Mouse (Mus musculus) intestine, embryonic 14.5 days (tissue): ENCODE data around the gene Plch1. TPM values are rescaled to one million over a fixed set of nuclear protein-coding genes. Genes with fewer than 3 reads are reported as not detected.

Experiments
- ATAC-seq: fragments of 200-750 bp; cut with Nextera tagmentation; replicated peaks from 2 replicates; pipeline ENCODE4 v1.8.0; 2017; ENCODE audit warnings: low read depth, moderate number of reproducible peaks, moderate TSS enrichment, moderate library complexity; ENCODE audit not compliant: low FRiP score, low TSS enrichment
- DNase-seq: peaks from one replicate; pipeline ENCODE4 v3.0.0-alpha.2; 2018; ENCODE audit warnings: low spot score
- H3K27ac ChIP-seq: fragments of 300-500 bp; sonication (generic); 2 replicates; pipeline ENCODE4 v1.5.1; 2014; ENCODE audit warnings: low read depth, mild to moderate bottlenecking, control low read depth
- H3K27me3 ChIP-seq: fragments of 300-500 bp; sonication (generic); replicated peaks from 2 replicates; pipeline ENCODE4 v1.6.1; 2014; ENCODE audit warnings: low read length, control low read depth; ENCODE audit not compliant: control insufficient read depth, insufficient read depth
- H3K36me3 ChIP-seq: fragments of 300-500 bp; sonication (generic); 2 replicates; pipeline ENCODE4 v1.6.1; 2014; ENCODE audit warnings: low read length, control low read depth; ENCODE audit not compliant: control insufficient read depth, insufficient read depth
- H3K4me1 ChIP-seq: fragments of 300-500 bp; sonication (generic); replicated peaks from 2 replicates; pipeline ENCODE4 v1.6.1; 2014; ENCODE audit warnings: low read length, control low read depth, mixed read lengths; ENCODE audit not compliant: control insufficient read depth, insufficient read depth
- H3K4me2 ChIP-seq: fragments of 300-500 bp; sonication (generic); 2 replicates; pipeline ENCODE4 v1.6.1; 2014; ENCODE audit warnings: low read length
- H3K4me3 ChIP-seq: fragments of 300-500 bp; sonication (generic); 2 replicates; pipeline ENCODE4 v1.5.1; 2014; ENCODE audit warnings: low read depth, low read length, control low read depth, mixed read lengths
- H3K9ac ChIP-seq: fragments of 300-500 bp; sonication (generic); 2 replicates; pipeline ENCODE4 v1.6.1; 2014; ENCODE audit warnings: mild to moderate bottlenecking, low read length
- H3K9me3 ChIP-seq: fragments of 300-500 bp; sonication (generic); 2 replicates; pipeline ENCODE4 v1.6.1; 2016; ENCODE audit warnings: low read length, control low read depth; ENCODE audit not compliant: control insufficient read depth
- WGBS: fragments of 180-500 bp; shearing (Covaris S2); extraction: QIAGEN DNeasy Blood & Tissue Kit; methylation state at CpG from one replicate; pipeline ENCODE4 v1.1.7; 2014; 5-methylcytosine and 5-hydroxymethylcytosine counted together
- polyA plus RNA-seq: library from polyadenylated mRNA; unstranded; fragments of >200 nt; fragmentation: Nextera tagmentation; extraction: Ambion mirVana; gene quantifications from 2 replicates; pipeline ENCODE4 v1.2.1, GENCODE M21; 2014

Plch1 gene
- polyA plus RNA-seq, 1 experiment from 2014 or later: 10.5 TPM

DNA sequence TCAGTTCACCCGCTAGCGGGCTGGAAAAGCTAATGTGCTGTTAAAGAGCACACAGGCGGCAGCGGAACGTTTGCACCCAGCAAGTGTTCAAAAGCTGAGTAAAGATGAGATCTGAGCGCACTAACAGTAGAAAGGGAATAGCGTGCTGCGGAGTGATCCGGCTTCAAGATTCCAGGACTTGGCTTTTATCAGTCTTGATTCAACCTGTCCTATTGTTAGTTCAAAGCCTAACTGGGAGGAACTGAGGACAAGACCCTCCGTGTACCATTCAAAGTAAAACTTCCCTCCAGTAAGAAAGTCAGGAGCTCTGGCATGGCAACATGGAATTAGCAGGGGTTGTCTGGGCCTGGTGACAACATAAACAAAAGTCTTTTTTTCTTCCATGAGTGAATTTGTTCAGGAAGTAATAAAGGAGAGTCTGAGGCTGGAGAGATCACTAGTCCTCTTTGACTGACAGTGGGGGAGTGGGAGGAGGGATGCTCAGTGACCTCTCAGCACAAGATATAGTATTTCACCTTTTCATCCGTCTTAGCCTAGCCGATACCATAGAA lies 824 bp upstream of the Plch1 start:
- ATAC-seq: no peak
- H3K4me2 ChIP-seq: peak overlapping the region; percentile 98
- peak overlapping the region; percentile 66 for H3K4me3 ChIP-seq
- no peak for DNase-seq
- WGBS: 6% methylated on average over 12 of the region's 12 CpGs
- no peak overlapping the region for H3K9ac ChIP-seq
- H3K4me1 ChIP-seq: peaks cover under 1% of the 10 kb centered on the region; the same call in 1 of the 2 replicates
- H3K27ac ChIP-seq: no peak overlapping the region
- H3K9me3 ChIP-seq: no peaks in the 10 kb centered on the region
- H3K27me3 ChIP-seq: no peaks in the 10 kb centered on the region
- H3K36me3 ChIP-seq: no peaks in the 10 kb centered on the region

DNA sequence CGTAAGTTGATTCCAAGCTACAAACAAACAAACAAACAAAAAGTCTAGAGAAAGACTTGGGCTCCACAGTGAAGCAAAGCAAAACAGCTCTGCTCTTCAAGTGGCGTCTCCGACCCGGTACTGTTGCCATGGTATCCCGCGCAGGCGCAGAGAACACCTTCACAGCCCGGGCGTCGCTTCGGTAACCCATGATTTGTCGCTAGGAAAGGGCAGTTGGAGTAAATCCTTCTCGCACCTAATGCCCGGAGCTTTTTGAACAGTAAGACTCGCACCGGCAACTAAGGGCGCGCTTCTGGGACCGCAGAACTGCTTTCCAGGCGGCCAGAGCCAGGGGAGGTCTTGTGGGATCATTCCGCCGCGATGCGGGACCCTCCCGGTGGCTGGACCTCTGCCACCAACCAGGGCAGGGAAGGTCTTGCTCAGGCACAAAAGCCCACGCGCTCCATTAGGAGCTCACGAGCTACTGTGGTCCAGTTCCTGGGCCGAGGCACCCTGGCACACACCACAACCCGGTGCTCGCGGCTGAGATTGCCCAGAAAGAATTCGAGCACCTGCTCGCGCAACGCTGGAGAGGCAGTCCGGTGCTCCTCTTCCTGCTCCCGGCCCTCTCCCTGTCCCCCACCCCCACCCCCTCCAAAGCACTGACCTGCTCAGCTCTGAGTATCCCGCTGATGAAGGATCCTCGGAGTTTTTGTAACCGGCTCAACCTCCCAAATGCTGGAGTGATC lies 527 bp downstream of the Plch1 start:
- peak; percentile 83 for ATAC-seq
- DNase-seq: peak; percentile 87
- under 1% methylated on average over 40 of the region's 41 CpGs for WGBS

DNA sequence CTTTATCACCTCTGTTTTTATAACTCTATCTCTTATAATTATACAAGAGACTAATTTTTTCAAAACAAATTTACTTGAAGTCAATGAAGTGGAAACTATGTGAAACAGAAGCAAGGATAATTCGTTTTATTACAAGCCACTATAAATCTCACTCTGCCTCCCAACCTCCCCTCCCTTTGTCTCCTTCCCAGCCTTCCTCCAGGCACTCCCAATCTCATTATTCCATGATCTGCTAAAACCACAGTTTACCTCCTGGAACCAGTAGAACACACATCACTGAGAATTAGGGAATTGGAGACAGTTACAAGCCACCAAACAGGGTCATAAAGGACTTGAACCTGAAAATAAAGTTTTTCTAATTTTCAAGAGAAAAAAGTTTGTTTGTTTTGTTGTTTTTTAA lies 2.1 kb downstream of the Plch1 start:
- WGBS: 24% methylated on average over 1 of the region's 1 CpGs
- H3K9ac ChIP-seq: no peak overlapping the region
- H3K27me3 ChIP-seq: no peaks in the 10 kb centered on the region
- H3K4me3 ChIP-seq: no peak overlapping the region
- no peak overlapping the region for H3K27ac ChIP-seq
- ATAC-seq (no peak), DNase-seq (no peak)
- no peaks in the 10 kb centered on the region; the same call in 1 of the 2 replicates for H3K4me1 ChIP-seq
- no peak overlapping the region for H3K4me2 ChIP-seq
- H3K36me3 ChIP-seq: no peaks in the 10 kb centered on the region
- no peaks in the 10 kb centered on the region for H3K9me3 ChIP-seq

More for the DNA sequence above, 527 bp downstream of the Plch1 start:
- Histone ChIP-seq H3K9me3 (no peaks in the 10 kb centered on the region), H3K27ac (0 out of 2 replicates have a peak overlapping the region, but pooled peaks have one; percentile 47), H3K4me2 (peak overlapping the region; percentile 98), H3K27me3 (no peaks in the 10 kb centered on the region), H3K36me3 (no peaks in the 10 kb centered on the region), H3K4me1 (no peaks in the 10 kb centered on the region; the same call in 1 of the 2 replicates), H3K9ac (peak overlapping the region; percentile 60), H3K4me3 (peak overlapping the region; percentile 66)

DNA sequence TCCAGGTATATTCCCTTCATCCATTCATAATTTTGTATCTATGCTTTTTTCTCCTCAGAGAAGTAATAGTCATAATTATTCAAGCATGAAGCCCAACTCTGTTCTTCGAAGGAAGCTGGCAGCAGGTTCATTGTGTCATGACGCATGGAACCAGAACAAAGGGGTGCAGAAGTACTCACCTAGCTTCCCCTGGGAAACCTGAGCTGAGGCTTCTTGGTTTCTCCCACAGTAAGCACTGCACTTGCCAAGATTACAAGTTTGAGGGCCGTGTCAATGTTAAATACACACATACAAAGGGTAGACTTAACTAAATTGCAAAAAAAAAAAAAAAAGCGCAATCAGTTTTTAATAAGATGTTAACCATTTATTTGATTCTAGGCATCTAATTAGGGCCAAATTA lies 3.0 kb downstream of the Plch1 start:
- Histone ChIP-seq H3K9ac (no peak overlapping the region), H3K9me3 (no peaks in the 10 kb centered on the region), H3K27me3 (no peaks in the 10 kb centered on the region), H3K4me1 (no peaks in the 10 kb centered on the region; the same call in 1 of the 2 replicates), H3K4me2 (no peak overlapping the region), H3K4me3 (no peak overlapping the region), H3K36me3 (no peaks in the 10 kb centered on the region), H3K27ac (no peak overlapping the region)
- 86% methylated on average over 4 of the region's 4 CpGs for WGBS
- no peak for DNase-seq
- ATAC-seq: no peak

DNA sequence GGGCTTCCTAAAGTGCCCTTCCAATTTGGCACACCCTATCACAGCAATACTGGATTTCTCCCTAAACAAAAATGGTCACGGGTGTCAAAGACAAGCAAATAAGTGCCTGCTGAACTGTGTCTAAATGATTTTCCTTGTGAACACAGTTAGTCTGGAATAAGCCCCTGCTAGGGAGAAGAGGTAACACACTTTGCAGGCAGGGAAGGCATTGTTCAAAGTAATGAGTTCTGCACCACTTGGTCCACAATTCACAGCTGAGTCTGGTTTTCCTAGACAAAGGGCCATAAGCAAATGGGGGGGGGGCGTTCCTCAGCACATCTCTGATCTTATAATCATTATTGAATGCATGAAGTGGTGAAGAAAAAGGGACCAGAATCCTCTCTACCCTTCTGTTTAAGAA lies 3.5 kb downstream of the Plch1 start:
- ATAC-seq (no peak), DNase-seq (no peak)
- H3K9ac ChIP-seq: no peak overlapping the region
- no peak overlapping the region for H3K4me3 ChIP-seq
- no peak overlapping the region for H3K4me2 ChIP-seq
- H3K36me3 ChIP-seq: no peaks in the 10 kb centered on the region
- H3K27me3 ChIP-seq: no peaks in the 10 kb centered on the region
- H3K4me1 ChIP-seq: no peaks in the 10 kb centered on the region; the same call in 1 of the 2 replicates
- no peaks in the 10 kb centered on the region for H3K9me3 ChIP-seq
- no peak overlapping the region for H3K27ac ChIP-seq
- 63% methylated on average over 2 of the region's 2 CpGs for WGBS

DNA sequence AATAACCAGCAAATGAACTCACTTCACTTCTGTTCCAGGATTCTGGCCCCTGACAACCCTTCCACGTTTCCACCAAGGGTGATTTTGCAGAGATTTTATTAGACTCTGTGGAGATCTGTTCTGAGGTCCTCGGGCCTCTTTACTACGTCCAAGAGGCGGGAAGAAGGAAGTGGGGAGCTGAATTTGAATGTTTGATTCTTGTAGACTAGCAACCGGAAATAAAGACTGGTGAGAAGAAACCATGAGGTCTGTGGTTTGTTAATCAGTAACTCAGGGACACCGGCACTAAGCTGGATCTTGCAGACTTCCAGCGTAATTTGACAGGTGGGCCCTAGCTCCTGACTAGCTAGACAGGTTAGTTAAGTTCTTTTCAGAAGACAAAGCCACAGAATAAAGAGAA lies 5.6 kb downstream of the Plch1 start:
- Histone ChIP-seq H3K27ac (peak overlapping the region; percentile 74), H3K4me1 (no peaks in the 10 kb centered on the region; the same call in 1 of the 2 replicates), H3K36me3 (no peaks in the 10 kb centered on the region), H3K4me3 (peak overlapping the region; percentile 21; the same call in 1 of the 2 replicates), H3K4me2 (peak overlapping the region; percentile 29), H3K9ac (no peak overlapping the region), H3K27me3 (no peaks in the 10 kb centered on the region), H3K9me3 (no peaks in the 10 kb centered on the region)
- peak; percentile 75 for DNase-seq
- 37% methylated on average over 7 of the region's 7 CpGs for WGBS
- ATAC-seq: peak; percentile 92

DNA sequence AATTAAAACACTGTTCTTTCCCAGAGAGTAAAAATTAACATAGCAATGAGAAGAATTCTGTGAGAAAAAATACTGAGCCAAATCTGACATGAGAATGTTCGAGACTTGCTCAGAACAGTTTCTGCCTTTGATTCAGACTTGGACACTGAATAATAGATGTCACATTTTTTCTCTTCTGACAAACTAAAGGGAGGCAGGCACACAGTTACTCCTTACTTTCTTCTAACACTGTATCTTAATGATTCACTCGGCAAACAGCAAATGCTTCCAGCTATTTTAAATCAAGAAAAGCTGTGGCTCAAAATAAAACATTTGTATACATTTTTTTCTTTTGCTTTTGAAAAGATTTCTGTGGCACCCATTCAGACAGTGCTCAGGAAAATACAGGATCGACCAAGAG lies 7.1 kb downstream of the Plch1 start:
- no peaks in the 10 kb centered on the region for H3K27me3 ChIP-seq
- H3K4me2 ChIP-seq: no peak overlapping the region
- DNase-seq (no peak), ATAC-seq (no peak)
- H3K36me3 ChIP-seq: no peaks in the 10 kb centered on the region
- WGBS: 58% methylated on average over 3 of the region's 3 CpGs
- H3K27ac ChIP-seq: no peak overlapping the region
- H3K4me1 ChIP-seq: no peaks in the 10 kb centered on the region
- H3K4me3 ChIP-seq: no peak overlapping the region
- H3K9me3 ChIP-seq: no peaks in the 10 kb centered on the region
- H3K9ac ChIP-seq: no peak overlapping the region

DNA sequence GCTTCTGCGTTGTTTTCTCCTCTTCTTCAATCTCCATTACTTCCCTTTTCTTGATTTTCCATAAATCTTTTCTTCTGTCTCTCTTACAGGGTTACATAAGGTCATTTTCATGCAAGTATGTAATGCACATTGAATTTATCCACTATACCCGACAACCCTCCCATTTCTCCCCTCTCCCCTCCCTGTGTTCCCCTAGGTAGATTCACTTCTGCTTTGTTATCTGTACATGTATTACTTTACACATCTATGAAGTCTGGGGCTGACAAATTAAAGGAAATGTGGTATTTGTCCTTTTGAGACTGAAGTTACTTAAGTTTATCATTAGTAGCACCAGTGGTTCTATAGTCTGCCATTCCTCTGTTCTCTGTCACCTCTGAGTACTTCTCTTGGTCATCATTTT lies 18.2 kb downstream of the Plch1 start:
- Histone ChIP-seq H3K4me1 (no peaks in the 10 kb centered on the region), H3K4me3 (no peak overlapping the region), H3K27me3 (no peaks in the 10 kb centered on the region), H3K9me3 (0 out of 2 replicates have a peak, but pooled peaks cover 5% of the 10 kb centered on the region), H3K36me3 (no peaks in the 10 kb centered on the region), H3K4me2 (no peak overlapping the region), H3K27ac (no peak overlapping the region), H3K9ac (no peak overlapping the region)
- DNase-seq: no peak
- WGBS: 90% methylated on average over 2 of the region's 2 CpGs
- no peak for ATAC-seq
